Mouse (Mus musculus) large intestine, adult 2 months (tissue): Measurements from ENCODE around the gene M6pr. TPM values are rescaled to one million over a fixed set of nuclear protein-coding genes. Genes with fewer than 3 reads are reported as not detected.

ENCODE experiments used
- DNase-seq: peaks from one replicate; pipeline ENCODE4 v3.0.0-alpha.2; 2012; ENCODE audit warnings: low read depth, low spot score
- WGBS: fragments of 180-500 bp; shearing (Covaris S2); methylation state at CpG from one replicate; pipeline ENCODE4 v1.1.7; 2018; 5-methylcytosine and 5-hydroxymethylcytosine counted together
- polyA plus RNA-seq: library from polyadenylated mRNA; depleted of rRNA; stranded (reverse); fragments of >200 nt; gene quantifications from 2 replicates; pipeline ENCODE4 v1.2.3, GENCODE M21; 2012; rRNA removed

Gene M6pr
- 62.8 and 67.8 TPM in 2 replicates for polyA plus RNA-seq

DNA sequence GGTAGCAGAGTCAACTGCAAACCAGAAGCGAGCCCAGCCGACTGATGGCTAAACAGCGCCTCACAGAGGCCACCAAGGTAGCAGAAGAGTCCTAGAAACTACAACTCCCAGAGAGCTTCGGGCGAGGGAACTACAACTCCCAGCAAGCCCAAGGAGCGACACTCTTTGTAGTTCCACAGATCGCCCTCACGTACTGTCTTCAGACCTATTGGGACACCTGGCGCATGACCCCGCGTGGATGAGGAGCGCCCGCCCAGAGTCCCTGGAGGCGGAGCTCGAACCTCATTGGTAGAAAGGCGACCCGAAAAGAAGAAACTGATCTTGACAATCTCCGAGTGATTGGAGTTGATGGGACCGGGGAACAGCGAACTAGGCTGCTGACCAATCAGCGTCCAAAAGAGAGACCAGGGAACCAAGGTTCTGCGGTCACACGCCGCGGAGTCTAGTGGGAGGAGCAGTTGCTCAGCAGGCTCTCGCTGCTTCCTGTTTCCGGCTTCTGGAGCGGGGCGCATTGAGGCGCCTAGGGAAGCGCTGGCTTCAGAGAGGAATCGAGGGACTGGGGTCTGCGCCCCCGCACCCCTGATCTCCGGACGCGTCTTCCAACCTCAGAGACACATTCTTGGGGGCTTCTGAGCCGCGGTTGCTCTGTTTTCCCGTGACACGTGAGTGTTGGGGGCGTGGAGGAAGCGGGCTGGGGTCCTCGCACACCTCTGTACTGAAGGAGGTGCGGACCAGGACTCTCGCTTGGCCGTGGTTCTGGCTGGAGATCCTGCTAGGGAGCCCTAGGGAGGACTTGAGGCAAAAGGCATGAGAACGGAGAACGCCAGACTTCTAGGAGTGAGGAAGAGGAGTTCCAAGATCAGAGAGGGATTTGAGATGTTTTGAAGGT, at the start of gene M6pr:
M6pr (plus strand) TSS at position 216 of the 889 bp plus-strand sequence.
- peak; percentile 94 for DNase-seq
- under 1% methylated on average over 49 of the region's 49 CpGs for WGBS

- 92% methylated on average over 8 of the region's 8 CpGs for WGBS
- no peak for DNase-seq
Measured at GRCm38 (mm10) chr6:122262543-122262942, 46.0 kb upstream of the M6pr start.

DNA sequence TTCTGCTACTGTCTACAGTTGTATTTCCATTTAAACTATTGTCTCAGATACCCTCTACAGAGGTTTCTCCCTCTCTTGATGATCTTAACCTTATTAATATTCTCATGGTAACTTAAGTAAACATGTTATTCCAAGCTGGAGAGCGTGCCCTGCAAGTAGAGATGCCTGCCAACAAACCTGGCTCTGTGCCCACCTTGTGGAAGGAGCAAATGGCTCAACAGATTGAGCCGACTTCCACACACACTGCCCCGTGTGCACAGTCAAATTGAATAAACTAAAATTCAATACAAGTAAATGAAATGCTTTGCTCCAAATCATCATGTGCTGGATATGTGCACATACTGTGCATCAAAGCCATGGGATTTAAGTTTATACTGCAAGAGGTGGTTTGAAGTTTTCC, 40.0 kb upstream of the M6pr start:
- 16% methylated on average over 3 of the region's 3 CpGs for WGBS
- DNase-seq, result no peak

GRCm38 (mm10) chr6:122269170-122269569, 39.4 kb upstream of the M6pr start:
- 82% methylated on average over 4 of the region's 4 CpGs for WGBS
- DNase-seq, result no peak

- no peak for DNase-seq
- WGBS, result 70% methylated on average over 11 of the region's 11 CpGs
Measured at GRCm38 (mm10) chr6:122270152-122270551, 38.4 kb upstream of the M6pr start.

DNA sequence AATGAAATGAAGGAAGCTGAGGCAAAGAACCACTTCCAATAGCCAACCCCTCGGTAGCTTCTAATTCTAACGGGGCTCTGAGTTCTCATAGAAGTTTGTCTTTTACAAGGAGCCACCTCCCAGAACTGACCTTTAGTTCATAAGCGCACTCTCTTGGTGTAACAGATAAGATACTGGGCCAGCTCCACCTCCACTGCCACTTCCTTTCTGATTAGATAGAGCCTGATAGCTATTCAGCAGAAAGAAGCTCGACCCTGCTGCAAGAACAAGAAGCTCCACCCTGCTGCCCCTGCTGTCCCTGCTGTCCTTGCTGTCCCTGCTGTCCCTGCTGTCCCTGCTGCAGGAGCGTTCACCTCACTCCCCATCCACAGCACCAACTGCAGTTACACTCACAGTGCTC, 34.0 kb upstream of the M6pr start:
- 42% methylated on average over 5 of the region's 5 CpGs for WGBS
- no peak for DNase-seq

GRCm38 (mm10) chr6:122276565-122276964, 32.0 kb upstream of the M6pr start:
- DNase-seq, result no peak
- 82% methylated on average over 7 of the region's 7 CpGs for WGBS

- 66% methylated on average over 6 of the region's 6 CpGs for WGBS
- DNase-seq, result no peak
Measured at GRCm38 (mm10) chr6:122282782-122283181, 25.7 kb upstream of the M6pr start, which contains the start of gene Klrg1. Gene Klrg1 (minus strand): TSS chr6:122282882.

DNA sequence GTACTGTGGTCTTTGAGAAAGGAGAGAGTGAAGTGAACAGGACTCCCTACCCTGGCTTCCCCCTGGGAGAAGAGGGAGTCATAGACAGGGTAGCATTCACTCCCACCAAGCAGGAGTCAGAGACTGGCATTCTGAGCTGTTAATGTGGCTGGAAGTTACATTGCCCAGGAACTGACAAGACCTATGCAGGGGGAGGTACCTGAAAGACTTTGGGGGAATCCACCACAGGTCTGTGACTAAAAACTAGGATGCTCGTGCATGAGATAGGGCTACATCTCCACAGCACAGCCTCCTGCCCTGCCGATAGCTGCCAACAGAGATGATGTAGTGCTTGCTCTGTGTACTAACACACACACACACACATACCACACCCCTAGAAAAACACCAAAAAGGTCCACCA, 25.1 kb upstream of the M6pr start:
- no peak for DNase-seq
- 77% methylated on average over 2 of the region's 2 CpGs for WGBS

DNA sequence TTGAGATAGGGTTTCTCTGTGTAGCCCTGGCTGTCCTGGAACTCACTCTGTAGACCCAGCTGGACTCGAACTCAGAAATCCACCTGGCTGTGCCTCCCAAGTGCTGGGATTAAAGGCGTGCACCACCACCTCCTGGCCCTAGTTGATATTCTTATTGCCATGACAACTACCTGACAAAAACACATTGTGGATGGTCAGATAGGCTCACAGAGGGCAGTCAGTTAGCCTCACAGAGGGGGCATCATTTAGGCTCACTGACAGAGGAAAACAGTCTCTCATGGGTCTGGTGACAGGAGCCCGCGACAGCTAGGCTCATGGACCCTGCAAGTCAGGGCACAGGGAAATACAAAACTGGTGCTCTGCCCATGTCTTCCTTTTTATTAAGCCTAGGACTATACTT, 24.2 kb upstream of the M6pr start:
- no peak for DNase-seq
- 86% methylated on average over 4 of the region's 4 CpGs for WGBS

- 73% methylated on average over 1 of the region's 1 CpGs for WGBS
- no peak for DNase-seq
Measured at GRCm38 (mm10) chr6:122284823-122285222, 23.7 kb upstream of the M6pr start.

DNA sequence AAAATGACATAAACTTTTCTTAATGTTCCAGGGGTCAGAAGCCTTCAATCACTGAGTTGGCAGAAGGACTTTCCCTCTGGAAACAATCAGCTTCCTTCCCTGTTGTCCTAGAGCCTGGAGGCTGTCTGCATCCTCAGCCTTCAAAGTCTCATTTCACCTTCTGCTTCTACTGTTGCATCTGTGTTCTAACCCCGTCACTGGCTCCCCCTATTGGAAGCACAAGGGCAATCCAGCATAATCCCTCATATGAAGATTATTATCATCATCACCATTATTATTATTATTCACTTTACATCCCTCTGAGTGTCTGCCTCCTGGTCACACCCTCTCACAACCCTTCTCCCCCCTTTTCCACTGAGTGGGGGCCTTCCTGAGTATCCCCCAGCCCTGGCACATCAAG, 20.3 kb upstream of the M6pr start:
- 39% methylated on average over 1 of the region's 1 CpGs for WGBS
- DNase-seq, result no peak

DNA sequence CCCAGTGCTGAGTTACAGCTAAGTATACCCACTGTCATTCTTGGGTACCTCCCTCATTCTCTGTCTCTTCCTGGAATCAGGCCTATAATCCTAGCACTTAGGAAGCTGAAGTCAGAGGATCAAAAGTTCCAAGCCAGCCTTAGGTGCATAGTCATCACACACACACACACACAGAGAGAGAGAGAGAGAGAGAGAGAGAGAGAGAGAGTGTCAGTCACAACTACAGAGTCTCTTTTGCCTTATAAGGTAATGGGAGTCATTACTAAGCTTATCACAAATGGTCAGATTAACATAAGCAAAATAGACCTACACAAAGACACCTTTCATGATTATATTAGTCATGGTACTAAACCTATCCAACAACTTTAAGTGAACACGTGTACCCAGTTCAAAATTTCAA, 19.2 kb upstream of the M6pr start:
- no peak for DNase-seq
- WGBS, result 70% methylated on average over 1 of the region's 1 CpGs

DNA sequence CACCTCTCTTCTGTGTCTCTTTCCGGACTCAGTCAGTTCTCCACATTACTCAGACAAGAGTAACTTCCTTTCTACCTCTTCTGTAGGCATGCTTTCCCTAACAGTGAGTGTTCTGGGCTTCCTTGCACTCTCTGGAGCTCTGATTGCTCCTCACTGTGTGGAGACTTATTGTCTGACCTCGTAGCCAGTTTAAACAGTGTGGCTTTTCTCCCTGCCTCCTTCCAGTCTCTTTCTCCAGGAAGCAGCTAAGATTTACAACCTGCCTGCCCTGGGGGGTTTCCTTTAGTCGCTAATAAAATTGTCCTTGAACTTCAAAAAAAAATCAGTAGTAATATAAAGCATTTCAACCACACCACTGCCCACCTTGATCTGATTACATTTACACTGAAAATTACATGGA, 18.3 kb upstream of the M6pr start:
- WGBS, result 21% methylated on average over 3 of the region's 3 CpGs
- DNase-seq, result no peak

- no peak for DNase-seq
- 86% methylated on average over 2 of the region's 2 CpGs for WGBS
Measured at GRCm38 (mm10) chr6:122291264-122291663, 17.3 kb upstream of the M6pr start.

DNA sequence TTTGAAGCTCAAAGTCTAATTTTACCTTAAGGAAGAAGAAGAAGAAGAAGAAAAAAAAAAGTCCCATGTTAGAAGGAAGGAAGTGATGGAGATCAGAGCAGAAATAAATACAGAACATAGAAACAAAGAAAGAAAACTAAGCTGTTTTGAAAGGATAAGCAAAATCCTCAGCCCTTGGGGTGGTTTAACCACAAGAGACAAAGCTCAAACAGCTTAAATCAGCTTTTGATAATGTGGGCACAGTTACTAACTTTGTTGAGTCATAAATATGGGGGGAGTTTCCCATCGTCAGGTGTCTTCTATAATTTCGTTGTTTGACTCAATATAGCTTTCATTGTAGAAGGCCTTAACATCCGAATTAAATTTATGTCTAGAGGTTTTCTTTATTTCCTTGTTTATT, 16.8 kb upstream of the M6pr start:
- WGBS, result 16% methylated on average over 3 of the region's 3 CpGs
- no peak for DNase-seq

DNA sequence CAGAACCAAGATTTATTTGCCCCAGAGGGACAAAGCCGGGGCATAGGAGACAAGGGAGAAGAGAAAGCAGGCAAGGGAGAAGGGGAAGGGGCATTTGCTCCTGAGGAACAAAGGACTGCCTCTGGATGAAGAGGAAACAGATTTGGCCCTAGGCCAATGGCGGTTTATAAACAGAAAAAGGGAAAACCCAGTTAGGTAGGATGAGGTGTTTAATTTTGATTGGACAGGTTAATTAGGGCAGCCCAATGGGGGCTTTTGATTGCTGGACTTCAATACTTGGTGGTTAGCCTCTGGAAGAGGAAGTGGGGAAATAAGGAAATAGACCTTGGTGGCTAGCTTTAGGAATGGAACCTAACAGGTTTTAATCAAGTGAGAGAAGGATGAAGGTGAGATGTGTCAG, 16.3 kb upstream of the M6pr start:
- no peak for DNase-seq
- 19% methylated on average over 2 of the region's 2 CpGs for WGBS

DNA sequence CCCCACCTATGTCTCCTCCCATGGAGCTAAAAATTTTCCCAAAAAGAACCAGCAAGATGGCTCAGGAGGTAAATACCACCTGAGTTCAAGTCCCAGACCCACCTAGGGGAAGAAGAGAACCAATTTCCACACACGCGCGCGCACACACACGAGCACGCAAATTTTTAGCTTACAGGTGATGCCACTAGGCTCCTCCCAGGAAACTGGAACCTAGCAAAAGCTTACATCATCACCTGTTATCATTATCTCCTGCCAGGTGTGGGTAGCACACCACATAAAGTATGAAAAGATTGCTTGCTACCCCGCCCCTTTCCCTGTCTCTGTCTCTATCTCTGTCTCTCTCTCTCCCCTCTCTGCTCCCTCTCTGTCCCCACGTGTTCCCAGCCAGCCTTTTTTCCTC, 15.4 kb upstream of the M6pr start:
- DNase-seq, result no peak
- WGBS, result 90% methylated on average over 8 of the region's 8 CpGs

DNA sequence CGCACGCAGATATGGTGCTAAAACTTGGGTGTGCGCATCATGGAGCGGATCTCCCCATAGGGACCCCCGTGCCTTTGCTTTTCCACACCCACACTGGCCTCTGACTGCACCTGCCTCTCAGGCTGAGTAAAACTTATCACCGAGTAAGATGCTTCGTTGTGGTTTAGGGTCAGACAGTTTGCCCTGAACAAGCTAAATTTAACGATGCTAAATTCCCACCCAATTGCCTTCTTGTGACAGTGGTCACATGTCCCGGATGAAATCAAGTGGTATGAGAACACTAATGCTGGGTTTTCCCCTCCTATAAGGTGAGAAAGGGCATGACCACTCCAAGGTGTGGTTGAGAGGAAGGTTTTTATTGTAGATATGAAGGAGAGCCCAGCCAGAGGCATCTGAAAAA, 14.7 kb upstream of the M6pr start:
- WGBS, result 73% methylated on average over 9 of the region's 9 CpGs
- DNase-seq, result no peak

DNA sequence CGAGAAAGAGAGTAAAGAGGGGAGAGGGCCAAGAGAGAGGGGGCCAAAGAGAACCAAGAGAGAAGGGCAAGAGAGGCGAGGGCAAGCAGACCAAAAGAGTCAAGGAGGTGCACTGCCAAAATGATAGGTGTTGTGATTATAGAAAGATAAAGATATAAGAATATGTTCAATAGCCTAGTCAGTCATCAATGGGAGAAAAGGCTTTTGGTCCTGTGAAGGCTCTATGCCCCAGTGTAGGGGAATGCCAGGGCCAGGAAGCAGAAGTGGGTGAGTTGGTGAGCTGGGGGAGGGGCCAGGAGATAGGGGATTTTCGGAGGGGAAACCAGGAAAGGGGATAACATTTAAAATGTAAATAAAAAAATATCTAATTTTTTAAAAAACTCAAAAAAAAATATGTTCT, 14.2 kb upstream of the M6pr start:
- WGBS, result 69% methylated on average over 3 of the region's 3 CpGs
- no peak for DNase-seq

DNA sequence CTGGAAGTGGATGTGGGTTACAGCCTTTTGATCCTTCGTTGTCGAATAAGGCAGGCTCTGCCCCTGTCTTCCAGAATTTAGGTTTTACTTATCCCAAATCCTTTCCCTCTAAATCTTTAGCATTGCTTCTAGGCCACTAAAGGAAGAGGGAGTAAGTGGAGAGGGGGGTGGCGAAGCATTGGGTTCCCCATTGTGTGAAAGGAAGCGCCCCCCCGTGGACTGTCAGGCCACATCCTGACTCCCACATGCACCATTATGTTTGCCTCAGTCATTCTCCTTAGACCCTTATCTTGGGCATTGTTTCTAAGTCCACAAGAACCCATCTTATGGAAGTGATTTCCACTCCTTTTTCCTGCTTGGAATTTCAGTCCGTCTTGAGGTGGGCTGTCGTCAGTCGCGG, 13.3 kb upstream of the M6pr start:
- DNase-seq, result no peak
- WGBS, result 67% methylated on average over 9 of the region's 9 CpGs

DNA sequence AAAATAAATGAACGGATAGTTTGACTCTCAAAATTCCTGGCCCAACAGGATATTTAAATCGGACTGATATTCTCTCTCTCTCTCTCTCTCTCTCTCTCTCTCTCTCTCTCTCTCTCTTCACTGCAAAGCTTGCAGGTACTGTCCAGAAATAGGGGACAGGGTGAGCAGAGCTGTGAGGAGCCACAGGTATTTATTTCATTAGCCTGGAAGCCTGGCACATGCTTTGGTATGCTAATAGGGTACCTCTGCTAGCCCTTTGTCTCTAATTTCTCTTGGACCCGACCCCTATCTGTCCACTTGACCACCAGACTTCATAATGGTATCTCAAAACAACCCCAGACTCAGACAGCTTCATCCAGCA, 11.6 kb upstream of the M6pr start:
- 39% methylated on average over 3 of the region's 3 CpGs for WGBS

More for the DNA sequence above, 11.6 kb upstream of the M6pr start:
- no peak for DNase-seq
